Mouse (Mus musculus): ENCODE measurements around the gene Pex11a. TPM values are rescaled to one million over a fixed set of nuclear protein-coding genes. Genes with fewer than 3 reads are reported as not detected.

Gene Pex11a
- 0.41 to 1.2 TPM (median 0.79 TPM) in 4 replicates for total RNA-seq (2023)

DNA sequence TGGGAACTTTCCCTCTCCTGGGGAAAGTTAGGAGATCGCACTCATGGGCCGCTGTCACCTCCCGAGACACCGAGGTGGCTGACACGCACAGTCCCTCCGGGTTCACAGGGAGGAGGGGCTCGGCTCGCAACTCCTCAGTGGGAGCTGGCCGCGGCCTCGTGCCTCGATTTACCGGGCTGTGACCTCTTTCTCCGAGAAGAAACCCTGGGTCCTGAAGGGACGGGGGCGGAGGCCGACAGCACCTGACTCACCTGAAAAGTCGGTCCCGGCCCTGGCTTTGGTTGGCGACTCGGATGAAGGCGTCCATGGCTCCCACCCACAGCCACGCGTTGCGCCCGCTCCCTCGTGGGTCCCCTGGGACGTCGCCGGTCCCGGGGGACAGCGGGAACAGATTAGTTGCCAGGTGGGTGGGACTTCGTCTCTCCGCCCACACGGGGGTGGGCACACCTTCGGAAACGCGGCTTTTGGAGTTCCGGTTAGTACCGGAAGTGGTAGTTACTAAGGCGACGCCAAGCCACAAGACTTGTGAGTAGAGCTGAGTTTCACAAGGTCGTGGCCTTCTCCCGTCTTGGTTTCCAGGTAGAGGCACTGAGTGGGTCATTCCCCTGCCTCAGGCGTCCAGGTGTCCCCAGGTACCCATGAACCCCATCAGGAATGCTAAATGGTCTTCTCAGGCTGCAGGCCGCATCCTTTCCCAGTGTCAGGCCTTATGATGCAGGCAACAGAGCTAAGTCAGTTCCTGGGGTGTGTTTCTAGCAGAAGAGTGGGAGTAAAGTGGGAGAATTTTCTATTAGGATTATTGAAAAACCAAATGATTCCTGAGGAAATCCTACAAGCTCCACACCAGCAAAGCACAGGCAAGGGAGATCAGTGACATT lies at the start of gene Pex11a, which contains the start of gene Wdr93:
Pex11a (minus strand) TSS at position 473 of the 878 bp plus-strand sequence.
Wdr93 (plus strand) TSS at position 505 of the 878 bp plus-strand sequence.

DNA sequence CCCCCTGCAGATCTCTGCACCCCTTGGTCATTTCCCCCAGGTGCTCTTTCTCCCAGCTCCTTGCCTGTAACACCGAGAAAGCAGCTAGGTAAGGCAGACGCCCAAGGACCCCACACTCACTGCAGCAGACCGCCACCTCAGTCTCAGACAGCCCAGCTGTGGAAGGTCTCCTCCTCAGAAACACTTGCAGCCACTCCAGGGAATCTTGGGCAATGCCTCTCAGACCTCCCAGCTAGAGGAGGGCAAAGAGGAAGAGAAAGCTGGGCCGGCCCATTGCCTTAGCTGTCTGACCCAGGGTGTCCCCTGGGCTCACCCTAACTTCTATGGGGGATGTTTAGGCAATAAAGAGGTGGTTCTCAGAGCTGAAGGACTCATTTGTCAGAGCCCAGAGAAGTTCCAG lies 10.3 kb downstream of the Pex11a start, which contains the start of gene Plin1:
Plin1 (minus strand) TSS at position 282 of the 400 bp plus-strand sequence.

DNA sequence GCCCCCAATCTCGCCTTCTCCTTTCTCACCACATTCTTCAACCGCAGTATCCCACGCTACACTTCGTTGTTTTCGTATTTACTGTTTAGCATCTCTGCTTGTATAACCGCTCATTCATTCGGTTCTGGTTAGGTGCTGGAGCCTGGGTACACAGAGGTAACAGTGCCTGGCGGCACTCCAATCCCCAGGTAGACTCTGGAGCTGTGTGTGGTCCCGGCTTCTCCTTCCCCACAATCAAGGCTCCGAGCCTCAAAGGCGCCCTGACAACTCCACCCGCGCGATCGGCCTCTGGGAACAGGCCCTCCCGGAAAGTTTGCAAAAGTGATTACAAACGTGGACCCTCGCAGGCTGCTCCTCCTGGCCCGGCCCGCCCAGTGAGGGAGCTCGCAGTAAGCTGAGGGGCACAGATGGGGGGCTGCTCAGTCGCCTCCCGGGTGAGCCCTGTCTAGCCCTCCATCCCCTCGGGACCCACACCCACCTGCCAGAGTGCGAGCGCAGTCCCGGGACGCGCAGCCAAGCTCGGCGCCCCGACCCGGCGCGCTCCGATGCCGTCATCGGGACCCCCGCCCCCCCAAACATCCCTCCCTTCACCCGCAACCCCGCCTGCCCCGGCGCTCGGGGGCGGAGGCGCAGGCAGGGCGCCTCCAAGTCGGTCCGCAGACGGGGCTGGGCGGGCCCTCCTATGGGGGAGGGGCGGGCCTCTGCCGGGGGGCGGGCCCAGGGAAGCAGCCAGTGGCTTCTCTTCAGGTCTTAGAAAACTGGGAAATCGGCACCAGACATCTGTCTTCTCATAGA lies 27.5 kb downstream of the Pex11a start, which contains the start of gene Kif7:
Kif7 (minus strand) TSS at position 534 of the 795 bp plus-strand sequence.

Other genes starting within 250 kb of the Pex11a start
- not detected in 4 replicates for gene Rhcg, start 125.5 kb downstream of the Pex11a start, total RNA-seq (2023)
- gene Ticrr, start 82.9 kb downstream of the Pex11a start, total RNA-seq (2023): 1.6 to 3.3 TPM (median 2.5 TPM) in 4 replicates
- gene Kif7, start 27.4 kb downstream of the Pex11a start, total RNA-seq (2023): 0.18 to 0.24 TPM in 2 of 4 replicates, not detected in the others
- not detected in 4 replicates for gene Plin1, start 10.2 kb downstream of the Pex11a start, total RNA-seq (2023)
- gene Wdr93, start within 50 bp of the Pex11a start, total RNA-seq (2023): not detected in 4 replicates
- gene Mesp1, start 50.7 kb upstream of the Pex11a start, total RNA-seq (2023): not detected in 4 replicates
- 0.29 TPM in 1 of 4 replicates, not detected in the others for gene Mesp2, start 67.6 kb upstream of the Pex11a start, total RNA-seq (2023)
- 0.38 to 1.4 TPM (median 0.72 TPM) in 4 replicates for gene Anpep, start 117.9 kb upstream of the Pex11a start, total RNA-seq (2023)
- 15.2 to 22.0 TPM (median 19.4 TPM) in 4 replicates for gene Ap3s2, start 177.5 kb upstream of the Pex11a start, total RNA-seq (2023)
- 0.43 TPM in 1 of 4 replicates, not detected in the others for gene Arpin, start 192.2 kb upstream of the Pex11a start, total RNA-seq (2023)

All from B cell, adult 62 days (primary cell).